Mouse (Mus musculus): ENCODE measurements around the gene Hlcs. TPM values are rescaled to one million over a fixed set of nuclear protein-coding genes. Genes with fewer than 3 reads are reported as not detected.

Gene Hlcs
- polyA plus RNA-seq, 1 experiment from 2014 or later, result 8.0 TPM

DNA sequence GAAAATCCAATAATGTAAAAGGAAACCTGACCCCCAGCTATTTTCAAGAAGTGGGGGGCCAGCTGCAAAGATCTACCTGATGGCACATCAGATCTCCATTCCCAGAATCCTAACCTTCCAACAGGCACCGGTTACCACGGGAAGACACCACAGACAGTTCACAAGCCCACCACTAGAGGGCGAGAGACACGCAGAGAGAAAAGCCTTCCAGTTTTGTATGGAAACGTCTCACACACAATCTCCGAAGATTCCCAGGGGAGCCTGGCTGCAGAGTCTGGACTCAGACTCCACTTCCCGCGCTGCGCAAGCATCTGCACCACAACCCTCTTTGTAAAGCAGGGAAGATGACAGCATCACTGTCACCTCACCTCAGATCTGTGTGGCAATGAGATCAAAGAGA lies 43.7 kb downstream of the Hlcs start:
- Histone ChIP-seq H3K9me3 (ENCODE audit: control insufficient read depth, low read length) (no peaks in the 10 kb centered on the region), H3K4me1 (replicated peaks; ENCODE audit: control insufficient read depth, insufficient read depth, low read length) (peaks cover 2% of the 10 kb centered on the region; the same call in 1 of the 2 replicates), H3K36me3 (ENCODE audit: control insufficient read depth, insufficient read depth) (no peaks in the 10 kb centered on the region), H3K9ac (replicated peaks; ENCODE audit: low read depth, low read length) (no peak overlapping the region), H3K27ac (ENCODE audit: low read length) (no peak overlapping the region), H3K4me3 (replicated peaks; ENCODE audit: low read length) (no peak overlapping the region), H3K27me3 (replicated peaks; ENCODE audit: control insufficient read depth, insufficient read depth, low read length) (no peaks in the 10 kb centered on the region), H3K4me2 (ENCODE audit: low read length) (peak overlapping the region; percentile 24; the same call in 1 of the 2 replicates)
- WGBS, result 4% methylated on average over 9 of the region's 9 CpGs
- peak; percentile 73 for ATAC-seq

DNA sequence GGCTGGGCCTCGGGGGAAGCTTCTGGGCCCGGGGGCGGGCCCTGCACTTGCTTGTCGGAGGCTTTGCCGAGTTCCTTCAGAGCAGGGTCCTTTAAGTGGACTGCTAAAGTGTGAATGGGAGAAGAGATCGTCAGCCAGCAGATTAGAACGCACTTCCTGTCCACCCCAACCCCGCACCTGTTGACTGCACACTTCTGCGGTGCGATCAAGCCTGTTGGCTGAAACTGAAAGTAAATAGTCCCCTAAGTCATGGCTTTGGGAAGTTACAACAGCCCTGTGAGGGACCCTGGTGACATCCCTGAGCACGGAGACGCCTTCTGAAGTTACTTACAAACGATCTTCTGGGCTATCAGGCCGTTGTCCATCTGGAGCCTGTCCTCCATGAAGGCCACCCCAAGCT lies 45.2 kb downstream of the Hlcs start:
- no peak overlapping the region for H3K4me2 ChIP-seq (ENCODE audit: low read length)
- ATAC-seq, result no peak
- no peaks in the 10 kb centered on the region for H3K36me3 ChIP-seq (ENCODE audit: control insufficient read depth, insufficient read depth)
- H3K9me3 ChIP-seq (ENCODE audit: control insufficient read depth, low read length), result no peaks in the 10 kb centered on the region
- 89% methylated on average over 14 of the region's 14 CpGs for WGBS
- H3K4me1 ChIP-seq (replicated peaks; ENCODE audit: control insufficient read depth, insufficient read depth, low read length), result peaks cover 2% of the 10 kb centered on the region; the same call in 1 of the 2 replicates
- H3K27ac ChIP-seq (ENCODE audit: low read length), result no peak overlapping the region
- no peak overlapping the region for H3K4me3 ChIP-seq (replicated peaks; ENCODE audit: low read length)
- no peaks in the 10 kb centered on the region for H3K27me3 ChIP-seq (replicated peaks; ENCODE audit: control insufficient read depth, insufficient read depth, low read length)
- no peak overlapping the region for H3K9ac ChIP-seq (replicated peaks; ENCODE audit: low read depth, low read length)

DNA sequence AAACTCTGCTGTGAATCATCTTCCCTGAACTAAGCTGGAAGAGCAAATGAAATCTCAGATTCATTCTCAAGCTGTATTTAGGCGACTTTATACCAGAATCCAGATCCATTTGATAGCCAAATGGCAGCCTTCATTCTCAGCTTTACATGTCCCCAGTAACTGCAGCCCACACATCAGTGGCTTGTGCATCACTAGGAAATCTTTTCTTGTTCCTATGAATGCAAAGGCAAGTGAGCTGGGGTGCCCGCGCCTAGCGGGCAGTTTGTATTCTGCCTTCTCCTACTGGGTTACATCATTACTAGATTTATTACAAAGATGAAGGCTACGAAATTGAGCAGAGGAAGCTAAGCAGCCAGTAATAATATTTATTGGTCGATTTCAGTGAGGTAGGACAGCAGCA lies 48.8 kb downstream of the Hlcs start:
- Histone ChIP-seq H3K4me1 (replicated peaks; ENCODE audit: control insufficient read depth, insufficient read depth, low read length) (no peaks in the 10 kb centered on the region), H3K4me3 (replicated peaks; ENCODE audit: low read length) (no peak overlapping the region), H3K36me3 (ENCODE audit: control insufficient read depth, insufficient read depth) (no peaks in the 10 kb centered on the region), H3K9me3 (ENCODE audit: control insufficient read depth, low read length) (no peaks in the 10 kb centered on the region), H3K4me2 (ENCODE audit: low read length) (no peak overlapping the region), H3K27me3 (replicated peaks; ENCODE audit: control insufficient read depth, insufficient read depth, low read length) (no peaks in the 10 kb centered on the region), H3K9ac (replicated peaks; ENCODE audit: low read depth, low read length) (no peak overlapping the region), H3K27ac (ENCODE audit: low read length) (no peak overlapping the region)
- ATAC-seq, result no peak
- 90% methylated on average over 6 of the region's 6 CpGs for WGBS

DNA sequence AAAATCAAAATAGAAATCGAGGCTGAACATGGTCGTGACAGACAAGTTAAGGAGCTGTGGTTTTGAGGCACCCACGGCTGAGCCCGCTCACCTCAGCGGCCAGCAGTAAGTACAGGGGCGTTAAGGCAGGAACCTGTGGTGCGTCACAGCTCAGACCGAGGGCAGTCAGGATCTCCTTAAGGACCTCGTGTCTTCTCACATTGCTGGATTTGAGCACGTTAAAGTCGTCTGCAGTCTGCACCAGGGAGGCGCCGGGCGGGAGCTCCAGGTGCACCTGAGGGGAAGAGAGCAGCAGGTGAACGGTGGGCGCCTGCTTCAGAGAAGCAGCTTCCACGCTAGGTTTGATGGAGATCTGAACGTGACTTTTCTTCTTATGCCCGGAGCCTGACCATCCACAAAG lies 50.9 kb downstream of the Hlcs start:
- ATAC-seq, result no peak
- Histone ChIP-seq H3K4me3 (replicated peaks; ENCODE audit: low read length) (no peak overlapping the region), H3K27ac (ENCODE audit: low read length) (no peak overlapping the region), H3K9ac (replicated peaks; ENCODE audit: low read depth, low read length) (no peak overlapping the region), H3K9me3 (ENCODE audit: control insufficient read depth, low read length) (no peaks in the 10 kb centered on the region), H3K36me3 (ENCODE audit: control insufficient read depth, insufficient read depth) (no peaks in the 10 kb centered on the region), H3K4me1 (replicated peaks; ENCODE audit: control insufficient read depth, insufficient read depth, low read length) (peaks cover 2% of the 10 kb centered on the region; the same call in 1 of the 2 replicates), H3K4me2 (ENCODE audit: low read length) (no peak overlapping the region), H3K27me3 (replicated peaks; ENCODE audit: control insufficient read depth, insufficient read depth, low read length) (no peaks in the 10 kb centered on the region)
- 92% methylated on average over 19 of the region's 19 CpGs for whole genome bisulfite sequencing

DNA sequence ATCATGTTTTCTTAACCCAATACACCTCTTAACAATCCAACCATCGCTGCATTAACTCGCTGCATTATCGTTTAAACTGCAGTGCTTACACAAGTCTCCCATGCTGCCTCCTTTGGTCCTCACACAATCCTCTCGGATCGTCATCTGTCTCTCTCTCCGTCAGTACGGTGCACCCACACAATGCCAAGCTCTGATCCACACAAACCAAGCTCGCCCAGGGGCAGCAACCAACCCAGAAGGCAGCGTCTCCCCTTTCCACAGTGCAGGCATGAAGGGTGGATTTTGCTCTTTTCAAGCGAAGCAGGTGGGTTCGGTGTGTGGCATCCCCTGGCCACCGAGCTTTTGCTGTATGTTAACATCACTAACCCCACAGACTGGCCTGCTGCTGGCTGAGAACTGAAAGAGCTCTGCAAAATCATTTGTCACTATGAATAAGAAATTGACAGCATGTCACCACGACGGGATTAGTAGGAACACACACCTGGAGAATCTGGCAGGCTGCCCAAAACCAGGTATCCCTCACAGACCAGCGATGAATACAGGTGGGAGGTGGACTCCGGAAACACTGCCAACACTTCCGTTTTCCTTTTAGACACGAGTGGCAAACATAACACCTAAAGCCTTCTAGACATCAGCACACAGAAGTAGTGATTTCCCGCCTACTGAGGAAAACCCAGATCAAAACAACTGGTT lies 52.3 kb downstream of the Hlcs start:
- Histone ChIP-seq H3K4me2 (ENCODE audit: low read length) (no peak overlapping the region), H3K27ac (ENCODE audit: low read length) (no peak overlapping the region), H3K9me3 (ENCODE audit: control insufficient read depth, low read length) (no peaks in the 10 kb centered on the region), H3K27me3 (replicated peaks; ENCODE audit: control insufficient read depth, insufficient read depth, low read length) (no peaks in the 10 kb centered on the region), H3K36me3 (ENCODE audit: control insufficient read depth, insufficient read depth) (no peaks in the 10 kb centered on the region), H3K4me1 (replicated peaks; ENCODE audit: control insufficient read depth, insufficient read depth, low read length) (peaks cover 2% of the 10 kb centered on the region; the same call in 1 of the 2 replicates), H3K9ac (replicated peaks; ENCODE audit: low read depth, low read length) (no peak overlapping the region), H3K4me3 (replicated peaks; ENCODE audit: low read length) (no peak overlapping the region)
- ATAC-seq, result no peak
- 78% methylated on average over 19 of the region's 19 CpGs for WGBS

DNA sequence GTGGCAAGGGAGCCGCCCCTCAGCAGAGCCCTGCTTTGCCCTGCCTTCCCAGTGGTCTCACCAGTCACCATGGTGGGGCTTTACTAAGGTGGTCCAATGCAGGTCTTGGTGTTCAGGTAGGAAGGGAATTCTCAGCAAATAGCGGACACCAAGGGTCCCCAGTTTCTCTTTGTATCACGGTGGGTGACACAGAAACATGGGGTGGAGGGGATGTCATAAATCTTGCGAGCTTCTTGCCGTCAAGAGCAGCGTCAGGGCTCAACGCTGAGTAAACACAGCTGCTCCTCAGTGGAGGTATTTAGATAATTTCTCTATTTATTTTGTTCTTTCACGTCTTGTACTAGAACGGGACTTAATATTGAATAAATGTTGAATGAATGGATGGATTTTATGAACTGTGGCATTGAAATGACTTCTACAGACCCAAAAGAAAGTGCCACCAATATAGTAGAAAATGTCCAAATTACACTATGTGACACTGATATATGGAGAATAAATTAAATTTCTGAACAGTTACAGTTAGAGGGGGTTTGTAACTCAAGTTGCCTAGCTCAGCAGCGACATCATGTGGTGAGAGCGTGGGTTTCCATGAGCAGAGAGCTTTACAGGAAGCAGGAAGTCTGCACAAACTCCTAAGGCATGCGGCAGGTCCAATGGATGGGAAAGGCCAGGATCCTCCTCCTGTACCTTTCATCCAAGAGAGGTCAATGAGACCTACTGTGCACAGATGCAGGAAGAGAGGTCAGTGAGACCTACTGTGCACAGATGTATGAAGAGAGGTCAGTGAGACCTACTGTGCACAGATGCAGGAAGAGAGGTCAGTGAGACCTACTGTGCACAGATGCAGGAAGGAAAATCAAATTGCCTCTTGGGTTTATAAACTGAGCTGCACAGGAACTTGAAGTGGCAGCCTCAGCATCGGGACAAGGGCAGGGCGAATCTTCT lies 54.7 kb downstream of the Hlcs start:
- H3K9me3 ChIP-seq (ENCODE audit: control insufficient read depth, low read length), result no peaks in the 10 kb centered on the region
- H3K9ac ChIP-seq (replicated peaks; ENCODE audit: low read depth, low read length), result no peak overlapping the region
- H3K4me1 ChIP-seq (replicated peaks; ENCODE audit: control insufficient read depth, insufficient read depth, low read length), result peaks cover 9% of the 10 kb centered on the region
- H3K4me3 ChIP-seq (replicated peaks; ENCODE audit: low read length), result no peak overlapping the region
- no peak overlapping the region for H3K27ac ChIP-seq (ENCODE audit: low read length)
- 67% methylated on average over 14 of the region's 14 CpGs for WGBS
- H3K4me2 ChIP-seq (ENCODE audit: low read length), result no peak overlapping the region
- no peaks in the 10 kb centered on the region for H3K27me3 ChIP-seq (replicated peaks; ENCODE audit: control insufficient read depth, insufficient read depth, low read length)
- ATAC-seq, result peak; percentile 88
- no peaks in the 10 kb centered on the region for H3K36me3 ChIP-seq (ENCODE audit: control insufficient read depth, insufficient read depth)

DNA sequence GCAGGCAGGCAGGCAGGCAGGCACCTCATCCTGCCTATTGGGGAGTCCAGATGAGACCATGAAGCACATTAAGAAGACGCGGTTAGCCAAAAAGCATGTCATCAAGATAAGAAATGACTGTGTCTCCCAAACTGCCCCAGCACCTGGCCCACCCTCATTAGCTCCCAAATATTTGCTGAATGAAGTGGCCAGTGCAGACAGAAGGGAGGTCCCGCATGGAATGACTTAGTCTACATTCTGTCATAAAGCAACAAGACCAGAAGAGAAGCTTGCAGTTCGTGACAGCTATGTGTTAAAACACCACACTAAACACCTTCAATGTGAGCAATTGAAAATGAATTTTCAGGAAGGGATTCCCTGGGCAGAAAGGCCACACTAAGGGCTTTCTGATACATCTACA lies 57.8 kb downstream of the Hlcs start:
- Histone ChIP-seq H3K36me3 (ENCODE audit: control insufficient read depth, insufficient read depth) (no peaks in the 10 kb centered on the region), H3K27me3 (replicated peaks; ENCODE audit: control insufficient read depth, insufficient read depth, low read length) (no peaks in the 10 kb centered on the region), H3K4me2 (ENCODE audit: low read length) (no peak overlapping the region), H3K27ac (ENCODE audit: low read length) (no peak overlapping the region), H3K9me3 (ENCODE audit: control insufficient read depth, low read length) (no peaks in the 10 kb centered on the region), H3K9ac (replicated peaks; ENCODE audit: low read depth, low read length) (no peak overlapping the region), H3K4me3 (replicated peaks; ENCODE audit: low read length) (no peak overlapping the region), H3K4me1 (replicated peaks; ENCODE audit: control insufficient read depth, insufficient read depth, low read length) (peaks cover 9% of the 10 kb centered on the region)
- WGBS, result 89% methylated on average over 4 of the region's 4 CpGs
- no peak for ATAC-seq

DNA sequence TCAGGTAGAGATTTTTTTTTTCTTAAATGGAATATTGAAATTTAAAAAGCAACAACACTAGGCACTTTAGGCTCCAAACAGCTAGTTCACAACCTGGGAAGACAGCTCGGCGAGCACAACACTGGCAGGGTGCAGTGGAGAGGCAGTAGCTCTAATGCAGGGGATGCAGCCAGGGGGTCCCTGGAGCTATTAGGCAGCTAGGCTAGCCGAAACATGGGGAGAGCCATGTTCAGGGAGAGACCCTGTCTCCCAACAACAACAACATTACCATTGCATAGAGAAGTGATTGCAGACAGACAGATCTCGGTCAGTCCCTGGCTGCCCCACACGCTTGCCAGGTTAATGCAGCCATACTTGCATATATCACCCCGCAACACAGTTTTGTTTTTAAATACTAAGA lies 58.3 kb downstream of the Hlcs start:
- Histone ChIP-seq H3K9ac (replicated peaks; ENCODE audit: low read depth, low read length) (no peak overlapping the region), H3K4me2 (ENCODE audit: low read length) (no peak overlapping the region), H3K9me3 (ENCODE audit: control insufficient read depth, low read length) (no peaks in the 10 kb centered on the region), H3K36me3 (ENCODE audit: control insufficient read depth, insufficient read depth) (no peaks in the 10 kb centered on the region), H3K27ac (ENCODE audit: low read length) (no peak overlapping the region), H3K4me3 (replicated peaks; ENCODE audit: low read length) (no peak overlapping the region), H3K4me1 (replicated peaks; ENCODE audit: control insufficient read depth, insufficient read depth, low read length) (peaks cover 9% of the 10 kb centered on the region), H3K27me3 (replicated peaks; ENCODE audit: control insufficient read depth, insufficient read depth, low read length) (no peaks in the 10 kb centered on the region)
- 89% methylated on average over 6 of the region's 6 CpGs for WGBS
- ATAC-seq, result no peak

DNA sequence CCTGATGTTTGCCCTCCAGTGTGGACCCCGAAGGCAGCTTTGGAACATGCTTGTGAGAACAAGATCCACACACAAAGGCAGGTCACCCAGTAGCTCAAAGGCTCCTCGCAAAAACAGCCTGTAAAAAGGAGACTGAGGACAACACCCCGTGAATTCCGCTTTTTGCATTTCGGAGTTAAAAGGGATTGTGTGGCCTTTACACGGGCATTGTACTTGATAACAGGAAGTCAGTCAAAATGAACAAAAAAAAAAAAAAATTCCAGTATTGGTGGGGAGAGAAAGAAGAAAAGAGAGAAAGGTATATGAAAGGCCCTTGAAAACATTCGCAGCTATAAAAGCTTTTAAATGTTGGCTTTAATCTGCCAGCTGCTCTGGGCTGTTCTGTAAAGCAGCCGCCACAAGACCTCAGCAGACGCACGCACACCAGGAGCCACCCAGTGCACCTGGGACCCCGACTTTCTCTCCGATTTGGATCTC lies 58.9 kb downstream of the Hlcs start:
- no peak overlapping the region for H3K4me2 ChIP-seq (ENCODE audit: low read length)
- peaks cover 9% of the 10 kb centered on the region for H3K4me1 ChIP-seq (replicated peaks; ENCODE audit: control insufficient read depth, insufficient read depth, low read length)
- H3K4me3 ChIP-seq (replicated peaks; ENCODE audit: low read length), result no peak overlapping the region
- WGBS, result 42% methylated on average over 12 of the region's 12 CpGs
- no peak for ATAC-seq
- no peak overlapping the region for H3K27ac ChIP-seq (ENCODE audit: low read length)
- H3K36me3 ChIP-seq (ENCODE audit: control insufficient read depth, insufficient read depth), result no peaks in the 10 kb centered on the region
- H3K9me3 ChIP-seq (ENCODE audit: control insufficient read depth, low read length), result no peaks in the 10 kb centered on the region
- no peak overlapping the region for H3K9ac ChIP-seq (replicated peaks; ENCODE audit: low read depth, low read length)
- no peaks in the 10 kb centered on the region for H3K27me3 ChIP-seq (replicated peaks; ENCODE audit: control insufficient read depth, insufficient read depth, low read length)
